Mouse (Mus musculus) thymus, postnatal 14 days (tissue): ENCODE data around the gene Wbp2.
A peak's percentile ranks its signal among the peaks of the same experiment; 100 is the strongest.
"Not testable (repeated sequence)": the region's sequence is repeated elsewhere in the genome, so short reads cannot be mapped to it uniquely, and the experiment has no call there.

Experiments used
- DNase-seq: peaks from one replicate; pipeline ENCODE4 v3.0.0; 2021

Wbp2 gene

DNA sequence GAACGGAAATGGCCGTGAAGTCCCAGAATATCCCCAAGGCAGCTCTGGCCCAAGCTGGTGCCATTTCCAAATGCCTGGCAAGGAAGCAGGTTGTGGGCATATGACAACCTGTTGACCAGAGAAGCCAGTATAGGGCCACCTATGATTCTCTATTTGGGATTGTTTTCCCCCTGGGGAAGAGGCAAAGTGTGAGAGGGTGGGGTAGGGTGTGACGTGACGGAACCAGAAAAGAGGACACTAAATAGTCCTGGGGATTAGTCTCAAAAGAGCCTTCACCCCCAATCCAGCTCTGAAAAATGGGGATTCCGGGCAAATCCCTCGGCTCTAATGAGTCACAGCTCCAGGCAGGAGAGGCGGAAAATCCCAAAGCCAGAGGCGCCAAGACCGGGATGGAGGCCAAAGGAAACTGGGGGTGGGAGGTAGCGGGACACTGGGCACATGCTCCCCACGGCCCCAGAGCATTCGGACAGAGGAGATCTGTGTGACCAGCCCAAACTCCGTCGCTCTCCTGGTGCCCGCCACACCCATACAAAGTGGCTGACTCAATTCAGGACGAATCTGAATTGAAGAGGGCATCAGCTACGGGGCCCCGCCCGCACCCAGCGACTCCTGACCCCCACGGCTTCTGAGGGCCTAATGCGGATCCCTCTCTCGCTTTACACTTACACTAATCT, 21.8 kb upstream of the Wbp2 start:
- no peak for DNase-seq

DNA sequence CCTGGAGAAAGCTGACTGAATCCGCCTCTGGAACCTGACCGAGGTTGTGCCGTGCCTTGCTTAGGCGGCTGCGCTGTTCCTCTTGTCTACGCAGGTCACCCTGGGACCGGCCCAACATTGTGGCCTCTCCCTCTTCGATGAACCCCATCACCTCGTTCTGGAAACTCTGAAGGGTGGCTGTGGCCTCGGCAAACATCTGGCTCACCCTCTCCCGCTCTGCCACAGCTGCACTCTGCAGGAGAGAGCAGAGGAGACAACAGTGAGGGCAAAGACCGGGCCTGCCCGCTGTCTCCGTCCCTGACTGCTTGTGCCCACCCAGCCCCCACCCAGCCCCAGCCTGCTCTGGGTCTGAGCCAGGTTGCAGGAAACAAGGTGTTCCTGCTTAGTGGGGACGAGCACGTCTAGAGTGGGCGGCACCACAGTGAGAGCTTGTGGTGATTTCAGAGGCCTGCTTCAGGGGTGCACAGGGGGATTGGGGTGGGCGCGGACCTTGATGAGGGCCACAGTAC, 21.0 kb upstream of the Wbp2 start:
- DNase-seq = no peak

GRCm38 (mm10) chr11:116106963-116107776, 20.4 kb upstream of the Wbp2 start:
- no peak for DNase-seq

DNA sequence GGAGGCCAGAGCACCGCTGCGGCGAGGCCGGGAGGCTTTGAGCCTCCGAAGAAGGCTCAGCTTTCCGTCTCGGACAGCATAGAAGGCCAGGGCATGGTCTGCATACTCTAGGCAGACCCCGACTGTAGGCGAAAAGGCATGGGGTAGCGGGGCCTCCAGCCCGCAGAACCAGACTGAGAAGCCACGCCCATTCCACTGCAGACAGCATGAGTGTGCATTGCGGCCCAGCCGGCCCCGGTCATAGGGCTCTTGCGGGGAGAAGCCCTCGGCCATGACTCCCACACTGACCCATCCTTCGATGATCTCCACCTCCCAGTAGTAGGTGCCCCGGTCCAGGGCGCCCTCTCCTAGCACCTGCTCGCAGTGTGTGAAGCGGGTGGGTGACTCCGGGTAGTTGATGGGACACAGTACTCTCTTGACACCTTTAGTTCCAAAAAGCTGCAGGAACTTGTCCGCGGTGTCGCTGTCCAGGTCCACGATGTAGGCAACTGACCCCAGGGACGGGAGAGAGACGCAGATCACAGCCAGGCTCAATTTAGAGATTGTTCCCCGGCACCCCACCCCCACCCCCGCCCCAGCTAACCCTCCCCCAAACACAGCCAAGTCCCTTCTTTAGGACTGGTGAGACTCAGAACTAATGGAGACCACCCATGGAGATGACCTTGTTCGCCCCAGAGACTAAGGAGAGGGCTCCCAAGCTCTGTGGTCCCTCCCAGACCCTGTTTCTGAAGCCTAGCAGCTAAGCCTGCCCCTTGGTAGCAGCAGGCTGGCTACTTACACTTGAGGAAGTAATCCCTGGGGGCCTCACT, 19.6 kb upstream of the Wbp2 start:
- DNase-seq = no peak

- DNase-seq = no peak
Measured at GRCm38 (mm10) chr11:116105065-116105464, 18.3 kb upstream of the Wbp2 start.

DNA sequence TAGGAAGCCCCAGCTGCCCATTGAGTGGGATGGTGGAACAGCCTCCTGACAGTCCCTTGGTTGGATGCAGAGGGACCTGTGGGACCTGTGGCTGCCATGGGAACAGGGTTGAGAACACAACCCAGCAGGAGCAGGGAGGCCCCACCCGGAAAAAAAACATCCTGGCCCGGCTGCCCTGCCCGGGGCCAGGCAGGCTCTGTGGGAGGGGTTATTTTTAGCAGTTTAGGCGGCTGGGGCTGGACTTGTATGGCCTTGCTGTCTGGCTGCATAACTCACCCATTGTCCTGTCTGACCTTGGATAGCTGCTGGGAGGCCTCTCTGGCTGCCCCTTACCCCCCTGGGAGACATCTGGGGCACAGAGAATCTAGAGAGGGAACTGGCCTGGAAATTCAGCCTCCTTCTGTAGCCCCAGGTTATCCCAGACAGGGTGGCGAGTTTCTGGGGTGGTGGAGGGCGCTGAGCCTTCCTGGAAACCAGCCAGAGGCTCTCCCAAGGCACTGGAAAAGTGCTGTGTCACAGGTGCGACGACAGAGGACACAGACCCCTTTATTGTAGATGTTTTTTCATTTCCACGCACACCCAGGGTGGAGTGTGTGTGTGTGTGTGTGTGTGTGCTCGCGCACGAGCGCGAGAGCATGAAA, 17.3 kb upstream of the Wbp2 start:
- no peak for DNase-seq

- DNase-seq = no peak
Measured at GRCm38 (mm10) chr11:116103572-116103971, 16.8 kb upstream of the Wbp2 start.

- DNase-seq = no peak
Measured at GRCm38 (mm10) chr11:116102472-116102871, 15.7 kb upstream of the Wbp2 start.

DNA sequence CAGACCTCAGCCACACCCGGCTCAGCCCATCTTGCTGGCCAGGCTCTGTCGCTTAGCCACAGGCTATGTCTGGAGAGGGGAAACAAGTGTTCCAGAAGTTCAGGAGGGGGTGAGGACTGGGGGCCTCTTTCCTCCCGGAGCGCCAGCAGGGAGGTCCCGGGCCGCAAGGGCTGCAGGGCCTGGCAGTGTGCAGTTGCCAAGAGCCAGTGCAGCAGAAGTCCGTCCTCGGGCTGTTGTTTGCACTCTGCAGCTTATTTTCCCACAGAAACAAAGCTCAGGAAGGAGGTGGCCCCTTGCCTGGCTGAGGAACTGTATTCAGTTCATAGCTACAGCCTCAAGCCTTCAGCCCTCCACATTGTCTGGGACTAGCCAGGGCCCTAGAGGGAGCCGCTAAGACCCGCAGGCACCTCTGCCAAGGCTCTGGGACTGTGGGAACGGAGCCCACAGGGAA, 15.2 kb upstream of the Wbp2 start:
- no peak for DNase-seq

DNA sequence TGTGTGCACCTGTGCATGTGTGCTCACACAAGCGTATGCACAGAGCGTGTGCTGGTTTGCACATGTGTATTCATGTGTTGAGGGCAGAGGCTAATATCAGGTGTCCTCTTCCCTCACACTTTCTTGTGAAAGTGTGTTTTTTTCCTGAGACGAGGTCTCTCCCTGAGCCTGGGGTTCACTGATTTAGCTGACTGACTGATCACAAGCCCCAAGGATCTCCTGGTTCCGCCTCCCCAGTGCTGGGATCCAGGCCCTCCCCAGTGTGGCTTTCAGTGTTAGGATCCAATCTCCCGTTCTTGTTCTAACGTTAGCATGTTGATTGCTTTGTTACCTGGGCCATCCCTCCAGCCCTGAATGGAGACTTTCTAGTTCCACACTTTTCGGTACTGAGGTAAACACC, 14.0 kb upstream of the Wbp2 start:
- DNase-seq = no peak

GRCm38 (mm10) chr11:116100385-116100784, 13.6 kb upstream of the Wbp2 start:
- DNase-seq = no peak

DNA sequence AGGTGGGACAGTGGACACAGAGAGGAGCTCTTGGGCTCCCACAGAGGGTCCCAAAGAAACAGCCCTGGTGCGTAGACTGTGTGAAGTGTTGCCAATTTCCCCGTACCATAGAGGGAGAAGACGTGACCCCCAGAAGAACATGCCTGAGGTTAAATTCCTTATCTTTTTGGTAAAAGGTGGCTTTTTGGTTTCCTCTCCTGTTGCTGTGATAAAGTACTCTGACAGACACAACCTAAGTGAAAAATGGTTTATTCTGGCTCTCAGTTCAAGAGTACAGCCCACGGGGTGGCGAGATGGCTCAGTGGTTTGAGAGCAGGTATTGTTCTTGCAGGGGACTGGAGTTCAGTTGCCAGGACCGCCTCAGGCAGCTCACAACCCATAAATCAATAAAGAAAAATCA, 12.7 kb upstream of the Wbp2 start:
- no peak for DNase-seq

- DNase-seq = no peak
Measured at GRCm38 (mm10) chr11:116098711-116099460, 12.1 kb upstream of the Wbp2 start.

DNA sequence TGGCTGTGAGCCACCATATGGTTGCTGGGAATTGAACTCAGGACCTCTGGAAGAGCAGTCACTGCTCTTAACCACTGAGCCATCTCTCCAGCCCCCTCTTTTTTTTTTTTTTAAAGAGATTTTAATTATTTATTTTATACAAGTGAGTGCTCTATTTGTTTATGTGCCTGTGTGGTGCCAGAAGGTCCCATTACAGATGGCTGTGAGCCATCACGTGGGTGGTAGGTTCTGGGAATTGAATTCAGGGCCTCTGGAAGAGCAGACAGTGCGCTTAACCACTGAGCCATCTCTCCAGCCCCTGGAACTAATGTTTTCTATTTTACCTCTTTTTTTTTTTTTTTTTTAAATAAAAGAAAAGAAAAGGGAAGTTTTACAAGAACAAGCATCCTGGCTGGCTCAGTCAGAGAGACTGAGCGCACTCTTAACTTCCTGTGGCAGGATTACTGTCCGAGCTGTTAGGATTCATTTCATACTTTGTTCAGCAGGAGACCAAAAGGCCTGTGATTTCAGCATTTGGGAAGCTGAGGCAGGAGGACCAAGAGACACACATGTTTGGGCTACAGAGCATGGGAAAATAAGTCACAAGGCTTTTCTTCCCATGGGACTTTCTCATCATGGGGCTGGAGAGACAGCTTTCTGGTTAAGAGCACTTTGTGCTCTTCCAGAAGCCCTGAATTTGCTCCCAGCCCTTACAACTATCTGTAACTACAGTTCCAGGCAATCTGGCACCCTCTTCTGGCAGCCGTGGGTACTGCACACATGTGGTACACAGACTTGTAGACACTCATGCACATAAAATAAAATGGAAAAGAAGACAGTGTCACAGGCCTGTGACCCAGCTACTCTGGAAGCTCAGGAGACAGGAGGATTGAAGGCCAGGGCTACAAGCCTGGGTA, 9.7 kb upstream of the Wbp2 start:
- peak; percentile 45 for DNase-seq

DNA sequence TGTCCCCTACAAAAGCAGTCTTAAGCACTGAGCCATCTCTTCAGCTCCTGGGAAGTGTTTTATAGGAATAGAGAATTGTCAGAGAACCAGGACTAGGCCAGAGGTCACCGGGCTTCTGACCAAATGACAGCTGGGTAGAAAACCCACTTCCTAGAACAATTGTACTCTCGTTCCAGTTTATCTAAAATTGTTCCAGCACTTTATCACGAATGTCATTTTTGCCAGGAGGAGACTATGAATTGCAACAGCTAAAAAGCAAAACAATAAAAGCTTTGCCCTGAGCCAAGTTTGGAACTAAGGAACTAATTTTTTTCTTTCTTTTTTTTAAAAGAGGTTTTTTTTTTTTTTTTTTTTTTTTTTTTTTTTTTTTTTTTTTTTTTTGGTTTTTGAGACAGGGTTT, 8.8 kb upstream of the Wbp2 start:
- DNase-seq = no peak

GRCm38 (mm10) chr11:116093771-116094565, 7.2 kb upstream of the Wbp2 start:
- no peak for DNase-seq

- DNase-seq = not testable (repeated sequence)
Measured at GRCm38 (mm10) chr11:116092959-116093358, 6.2 kb upstream of the Wbp2 start.

DNA sequence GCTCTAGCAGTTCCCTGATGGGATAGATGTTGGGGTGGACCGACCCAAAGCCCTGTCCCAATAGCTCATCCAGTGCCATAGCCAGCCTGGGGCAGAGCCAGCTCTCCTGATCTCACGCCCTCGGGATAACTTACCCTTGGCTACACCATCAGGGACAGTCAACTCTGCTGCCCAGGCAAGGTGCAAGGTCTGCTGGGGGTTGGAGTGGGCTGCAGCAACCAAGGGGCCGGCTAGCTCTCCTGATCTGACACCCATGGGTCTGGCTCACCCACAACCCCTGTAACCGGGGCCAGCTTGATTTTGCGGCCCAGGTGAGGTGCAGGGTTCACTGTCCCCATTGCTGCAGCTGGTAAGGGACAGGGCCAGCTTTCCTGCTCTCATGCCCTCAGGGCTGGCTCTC, 4.8 kb upstream of the Wbp2 start:
- no peak for DNase-seq

GRCm38 (mm10) chr11:116089545-116089944, 2.8 kb upstream of the Wbp2 start:
- no peak for DNase-seq

GRCm38 (mm10) chr11:116088741-116089394, 2.1 kb upstream of the Wbp2 start:
- DNase-seq = no peak
